Mouse (Mus musculus): ENCODE results near the gene Uqcc1. TPM values are rescaled to one million over a fixed set of nuclear protein-coding genes. Genes with fewer than 3 reads are reported as not detected.
"Not testable (repeated sequence)": the region's sequence is repeated elsewhere in the genome, so short reads cannot be mapped to it uniquely, and the experiment has no call there.

Uqcc1 gene
- total and polyA plus RNA-seq, 3 experiments, result 4.2 to 35.8 (median 29.9) TPM

DNA sequence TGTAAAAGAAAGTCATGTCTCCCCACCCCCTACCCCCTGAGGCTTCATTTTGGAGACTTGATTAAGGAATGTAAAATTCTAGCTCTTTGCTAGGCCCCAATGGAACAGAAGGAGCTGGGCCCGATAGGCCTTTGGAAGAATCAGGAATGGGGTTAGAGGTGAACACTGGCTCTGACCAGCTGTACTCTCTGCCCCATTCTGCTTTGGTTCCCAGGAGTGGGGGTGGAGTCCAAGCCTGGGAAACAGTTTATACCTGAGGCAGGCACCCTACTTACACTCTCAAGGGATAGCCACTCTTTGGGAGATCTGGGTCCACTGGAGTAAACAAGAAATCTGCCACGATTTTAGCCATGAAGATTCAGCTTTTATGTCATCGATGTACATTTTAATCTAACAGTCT is 10.6 kb upstream of the Uqcc1 start, which contains the start of gene Gm15557:
Gm15557 (plus strand) TSS at position 48 of the 400 bp plus-strand sequence.
- Histone ChIP-seq H3K36me3 (replicated peaks) (no peaks in the 10 kb centered on the region), H3K9me3 (replicated peaks) (no peaks in the 10 kb centered on the region), H3K4me3 (ENCODE audit: low read depth, low read length) (no peak within 1 kb of the TSS), H3K27me3 (ENCODE audit: insufficient read depth, low read length) (peaks cover 28% of the 10 kb centered on the region; the same call in 1 of the 2 replicates), H3K4me1 (ENCODE audit: insufficient read depth, low read depth, low read length) (peaks cover 6% of the 10 kb centered on the region; the same call in 1 of the 2 replicates)
- TF ChIP-seq GATA1 (IDR thresholded peaks at IDR 0.05; ENCODE audit: borderline replicate concordance, low read length), result no peak
- DNase-seq (ENCODE audit: low spot score) (no peak), ATAC-seq (ENCODE audit: extremely low read depth, insufficient number of reproducible peaks, low FRiP score, poor library complexity, severe bottlenecking) (no peak)

DNA sequence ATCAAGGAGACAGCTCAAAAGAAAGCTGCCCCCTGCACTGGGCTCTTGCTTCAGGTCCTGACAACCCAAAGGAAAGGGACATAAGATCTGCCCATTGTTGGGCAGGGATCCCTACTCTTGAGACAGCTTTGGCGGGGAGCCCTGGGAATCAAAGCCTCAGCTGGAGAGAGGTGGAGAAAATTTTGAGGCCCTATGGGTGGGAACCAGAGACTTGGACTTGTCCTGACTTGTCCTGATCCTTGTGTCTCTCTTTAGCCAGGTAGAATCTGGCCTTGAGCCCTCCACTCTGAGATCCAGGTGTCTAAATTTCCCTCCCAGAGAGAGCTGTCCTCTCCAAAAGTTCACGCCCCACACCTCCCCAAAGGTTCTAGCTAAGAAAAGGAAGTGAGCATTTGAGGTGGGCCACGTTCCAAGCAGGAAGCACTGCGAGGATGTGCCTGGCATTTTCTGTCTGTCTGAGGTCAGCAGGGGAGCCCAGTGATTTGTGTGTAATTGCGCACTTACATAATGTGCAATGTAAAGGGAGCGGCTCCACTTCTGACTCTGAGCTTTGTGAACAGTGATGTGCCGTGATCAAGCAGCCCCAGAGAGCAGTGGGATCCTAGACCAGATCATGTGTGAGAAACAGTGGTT is 9.9 kb upstream of the Uqcc1 start:
- no peaks in the 10 kb centered on the region for H3K36me3 ChIP-seq (replicated peaks)
- H3K4me3 ChIP-seq (ENCODE audit: low read depth, low read length), result no peak overlapping the region
- peaks cover 26% of the 10 kb centered on the region; the same call in 1 of the 2 replicates for H3K27me3 ChIP-seq (ENCODE audit: insufficient read depth, low read length)
- H3K4me1 ChIP-seq (ENCODE audit: insufficient read depth, low read depth, low read length), result peaks cover 6% of the 10 kb centered on the region; the same call in 1 of the 2 replicates
- DNase-seq (ENCODE audit: low spot score) (no peak), ATAC-seq (ENCODE audit: extremely low read depth, insufficient number of reproducible peaks, low FRiP score, poor library complexity, severe bottlenecking) (no peak)
- H3K9me3 ChIP-seq (replicated peaks), result no peaks in the 10 kb centered on the region
- TF ChIP-seq GATA2 (IDR thresholded peaks at IDR 0.05; ENCODE audit: borderline replicate concordance, low read depth, low read length), result no peak
- no peak for TF ChIP-seq TAL1 (conservative IDR thresholded peaks at IDR 0.05; ENCODE audit: low read depth, low read length)
- TF ChIP-seq POLR2AphosphoS5 (IDR thresholded peaks at IDR 0.05; ENCODE audit: insufficient replicate concordance, low read depth, low read length), result no peak
- no peak for TF ChIP-seq GATA1 (IDR thresholded peaks at IDR 0.05; ENCODE audit: borderline replicate concordance, low read length)
- no peak for TF ChIP-seq CTCF (IDR thresholded peaks at IDR 0.05; ENCODE audit: low read depth, low read length)

DNA sequence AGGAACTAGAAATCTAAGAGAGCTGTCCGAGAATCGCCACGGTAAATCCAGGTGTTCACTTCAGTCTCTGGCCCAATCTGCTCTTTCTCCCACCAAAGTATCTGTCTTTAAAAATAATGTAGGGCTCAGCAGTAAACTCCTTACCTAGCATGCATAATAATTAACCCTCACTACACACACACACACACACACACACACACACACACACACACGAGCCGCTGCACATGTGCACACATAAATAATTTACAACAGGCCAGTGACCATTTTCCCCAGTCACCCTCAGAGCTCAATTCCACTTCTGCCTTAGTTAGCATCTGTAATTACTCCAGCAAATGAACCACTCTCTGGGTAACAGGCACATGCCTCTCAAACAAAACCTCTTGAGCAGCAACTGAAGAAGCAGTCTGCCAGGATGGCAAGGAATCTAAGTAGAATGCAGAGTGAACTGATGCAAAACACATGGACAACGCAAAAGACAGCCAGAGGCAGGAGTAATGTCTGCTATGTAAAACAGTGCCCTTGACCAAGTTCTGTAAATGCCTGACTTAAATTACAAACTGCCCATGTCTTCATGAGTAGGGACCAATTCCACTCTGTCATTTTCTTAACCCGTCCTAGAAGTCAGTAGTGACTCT is 1.3 kb downstream of the Uqcc1 start:
- Histone ChIP-seq H3K27me3 (ENCODE audit: insufficient read depth, low read length) (no peaks in the 10 kb centered on the region), H3K36me3 (replicated peaks) (peaks cover 24% of the 10 kb centered on the region), H3K9me3 (replicated peaks) (no peaks in the 10 kb centered on the region), H3K4me3 (ENCODE audit: low read depth, low read length) (peak overlapping the region; percentile 78), H3K4me1 (ENCODE audit: insufficient read depth, low read depth, low read length) (peaks cover 34% of the 10 kb centered on the region)
- TF ChIP-seq POLR2AphosphoS5 (IDR thresholded peaks at IDR 0.05; ENCODE audit: insufficient replicate concordance, low read depth, low read length) (no peak), CTCF (IDR thresholded peaks at IDR 0.05; ENCODE audit: low read depth, low read length) (no peak), TAL1 (conservative IDR thresholded peaks at IDR 0.05; ENCODE audit: low read depth, low read length) (no peak), GATA2 (IDR thresholded peaks at IDR 0.05; ENCODE audit: borderline replicate concordance, low read depth, low read length) (no peak), GATA1 (IDR thresholded peaks at IDR 0.05; ENCODE audit: borderline replicate concordance, low read length) (no peak)
- DNase-seq (ENCODE audit: low spot score) (no peak), ATAC-seq (ENCODE audit: extremely low read depth, insufficient number of reproducible peaks, low FRiP score, poor library complexity, severe bottlenecking) (no peak)

DNA sequence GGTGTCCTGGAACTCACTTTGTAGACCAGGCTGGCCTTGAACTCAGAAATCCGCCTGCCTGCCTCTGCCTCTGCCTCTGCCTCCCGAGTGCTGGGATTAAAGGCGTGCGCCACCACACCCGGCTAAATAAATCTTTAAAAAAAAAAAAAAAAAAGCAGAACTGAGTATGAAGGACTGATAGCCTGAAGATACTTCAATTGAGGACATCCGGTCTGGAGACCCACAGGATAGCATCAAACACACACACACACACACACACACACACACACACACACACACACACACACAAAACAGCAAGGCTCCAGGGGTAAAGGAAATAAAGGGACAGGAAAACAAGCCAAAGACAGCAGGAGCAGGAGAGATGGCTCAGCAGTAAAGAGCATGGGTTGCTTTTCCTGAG is 4.9 kb downstream of the Uqcc1 start:
- Histone ChIP-seq H3K4me1 (ENCODE audit: insufficient read depth, low read depth, low read length) (peaks cover 27% of the 10 kb centered on the region), H3K36me3 (replicated peaks) (peaks cover 48% of the 10 kb centered on the region)
- not testable (repeated sequence) for H3K4me3 ChIP-seq (ENCODE audit: low read depth, low read length); H3K27me3 ChIP-seq (ENCODE audit: insufficient read depth, low read length); DNase-seq (ENCODE audit: low spot score); H3K9me3 ChIP-seq (replicated peaks); ATAC-seq (ENCODE audit: extremely low read depth, insufficient number of reproducible peaks, low FRiP score, poor library complexity, severe bottlenecking)

DNA sequence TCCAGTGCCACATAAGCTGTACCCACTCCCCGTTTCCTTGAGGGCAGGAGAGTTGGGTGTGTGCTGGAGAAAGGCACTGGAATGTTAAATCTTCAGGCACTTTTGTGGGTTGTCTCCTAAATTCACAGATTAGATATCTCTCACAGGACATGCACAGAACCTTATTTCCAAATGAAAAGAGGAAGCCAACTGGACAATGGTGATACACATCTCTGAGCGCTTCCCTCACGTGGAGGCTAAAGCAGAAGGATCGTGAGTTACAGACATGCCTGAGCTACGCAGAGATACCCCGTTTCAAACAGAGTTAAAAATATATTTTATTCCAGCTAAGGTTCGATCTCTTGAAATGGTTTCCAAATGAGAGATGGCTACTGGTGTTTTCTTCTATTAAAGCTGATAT is 7.0 kb downstream of the Uqcc1 start:
- H3K9me3 ChIP-seq (replicated peaks), result no peaks in the 10 kb centered on the region
- no peak overlapping the region for H3K4me3 ChIP-seq (ENCODE audit: low read depth, low read length)
- H3K4me1 ChIP-seq (ENCODE audit: insufficient read depth, low read depth, low read length), result peaks cover 18% of the 10 kb centered on the region
- DNase-seq (ENCODE audit: low spot score), result no peak
- peaks cover 59% of the 10 kb centered on the region for H3K36me3 ChIP-seq (replicated peaks)
- H3K27me3 ChIP-seq (ENCODE audit: insufficient read depth, low read length), result no peaks in the 10 kb centered on the region
- TF ChIP-seq GATA1 (IDR thresholded peaks at IDR 0.05; ENCODE audit: borderline replicate concordance, low read length) (no peak), POLR2AphosphoS5 (IDR thresholded peaks at IDR 0.05; ENCODE audit: insufficient replicate concordance, low read depth, low read length) (no peak), GATA2 (IDR thresholded peaks at IDR 0.05; ENCODE audit: borderline replicate concordance, low read depth, low read length) (no peak)
- ATAC-seq (ENCODE audit: extremely low read depth, insufficient number of reproducible peaks, low FRiP score, poor library complexity, severe bottlenecking), result no peak

DNA sequence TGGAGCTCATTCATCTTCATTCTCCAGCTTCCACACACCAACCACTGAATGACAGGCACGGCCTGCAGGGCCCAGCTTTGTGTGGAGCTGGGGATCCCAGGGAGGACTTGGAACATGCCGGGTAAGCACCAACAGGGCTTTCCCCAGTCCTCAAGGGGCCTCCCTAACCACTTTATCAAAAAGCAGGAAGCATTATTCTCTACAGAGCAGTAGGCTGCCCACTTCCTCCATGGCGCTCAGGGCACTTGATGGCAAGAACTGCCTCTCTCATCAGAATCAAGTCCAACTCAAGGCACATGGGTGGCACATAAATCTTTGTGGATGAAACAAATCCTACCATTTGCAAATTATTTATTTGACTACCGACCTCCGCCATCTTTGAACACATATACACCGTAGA is 15.4 kb downstream of the Uqcc1 start:
- H3K27me3 ChIP-seq (ENCODE audit: insufficient read depth, low read length), result no peaks in the 10 kb centered on the region
- TF ChIP-seq GATA1 (IDR thresholded peaks at IDR 0.05; ENCODE audit: borderline replicate concordance, low read length), result no peak
- TF ChIP-seq POLR2AphosphoS5 (IDR thresholded peaks at IDR 0.05; ENCODE audit: insufficient replicate concordance, low read depth, low read length), result no peak
- TF ChIP-seq CTCF (IDR thresholded peaks at IDR 0.05; ENCODE audit: low read depth, low read length), result no peak
- TF ChIP-seq TAL1 (conservative IDR thresholded peaks at IDR 0.05; ENCODE audit: low read depth, low read length), result no peak
- no peak for TF ChIP-seq GATA2 (IDR thresholded peaks at IDR 0.05; ENCODE audit: borderline replicate concordance, low read depth, low read length)
- H3K9me3 ChIP-seq (replicated peaks), result no peaks in the 10 kb centered on the region
- ATAC-seq (ENCODE audit: extremely low read depth, insufficient number of reproducible peaks, low FRiP score, poor library complexity, severe bottlenecking), result no peak
- peaks cover 90% of the 10 kb centered on the region for H3K36me3 ChIP-seq (replicated peaks)
- no peak overlapping the region for H3K4me3 ChIP-seq (ENCODE audit: low read depth, low read length)
- 0 out of 2 replicates have a peak, but pooled peaks cover 4% of the 10 kb centered on the region for H3K4me1 ChIP-seq (ENCODE audit: insufficient read depth, low read depth, low read length)
- no peak for DNase-seq (ENCODE audit: low spot score)

Measured in G1E (cell line).